Mouse (Mus musculus) ES-Bruce4 (cell line): Measurements from ENCODE around the gene Grip1. TPM values are rescaled to one million over a fixed set of nuclear protein-coding genes. Genes with fewer than 3 reads are reported as not detected.

Experiments used
- H3K27ac ChIP-seq: 2 replicates; pipeline ENCODE4 v1.5.1; 2012; ENCODE audit warnings: low read length, inconsistent platforms; ENCODE audit not compliant: insufficient read depth
- H3K27me3 ChIP-seq: 2 replicates; pipeline ENCODE4 v1.6.1; 2012; ENCODE audit warnings: mild to moderate bottlenecking, low read length, inconsistent platforms; ENCODE audit not compliant: control insufficient read depth, poor library complexity, insufficient read depth, severe bottlenecking
- H3K36me3 ChIP-seq: 2 replicates; pipeline ENCODE4 v1.6.1; 2012; ENCODE audit warnings: inconsistent platforms, mild to moderate bottlenecking, low read length, moderate library complexity; ENCODE audit not compliant: control insufficient read depth, poor library complexity, insufficient read depth, severe bottlenecking
- H3K4me1 ChIP-seq: one replicate; pipeline ENCODE4 v1.8.1; 2011; ENCODE audit warnings: low read length; ENCODE audit not compliant: control insufficient read depth, insufficient read depth
- H3K4me3 ChIP-seq: 2 replicates; pipeline ENCODE4 v1.5.1; 2011; ENCODE audit warnings: low read depth, mild to moderate bottlenecking, low read length
- H3K9ac ChIP-seq: 2 replicates; pipeline ENCODE4 v1.6.1; 2012; ENCODE audit warnings: low read depth, mild to moderate bottlenecking, inconsistent platforms; ENCODE audit not compliant: poor library complexity, severe bottlenecking
- H3K9me3 ChIP-seq: replicated peaks from 2 replicates; pipeline ENCODE4 v1.6.1; 2012; ENCODE audit warnings: mild to moderate bottlenecking, low read length, inconsistent platforms; ENCODE audit not compliant: control insufficient read depth, poor library complexity, insufficient read depth, severe bottlenecking
- CTCF ChIP-seq: IDR thresholded peaks from one replicate; pipeline ENCODE4 v1.8.1; 2011; ENCODE audit warnings: low read depth, low read length
- EP300 ChIP-seq: IDR thresholded peaks from 2 replicates; pipeline ENCODE4 v1.6.1; 2011; ENCODE audit warnings: low read depth, low read length; ENCODE audit not compliant: insufficient read depth
- POLR2A ChIP-seq: IDR thresholded peaks from one replicate; pipeline ENCODE4 v1.8.1; 2011; ENCODE audit warnings: low read length; ENCODE audit not compliant: insufficient read depth
- polyA plus RNA-seq: library from polyadenylated mRNA; stranded (reverse); fragments of >200 nt; gene quantifications from 2 replicates; pipeline ENCODE4 v1.2.4, GENCODE M21; 2011; ENCODE audit warnings: low read depth; ENCODE audit not compliant: missing spikeins, insufficient read depth, insufficient read length

Gene Grip1
- polyA plus RNA-seq, 1 experiment: 10.3 TPM

DNA sequence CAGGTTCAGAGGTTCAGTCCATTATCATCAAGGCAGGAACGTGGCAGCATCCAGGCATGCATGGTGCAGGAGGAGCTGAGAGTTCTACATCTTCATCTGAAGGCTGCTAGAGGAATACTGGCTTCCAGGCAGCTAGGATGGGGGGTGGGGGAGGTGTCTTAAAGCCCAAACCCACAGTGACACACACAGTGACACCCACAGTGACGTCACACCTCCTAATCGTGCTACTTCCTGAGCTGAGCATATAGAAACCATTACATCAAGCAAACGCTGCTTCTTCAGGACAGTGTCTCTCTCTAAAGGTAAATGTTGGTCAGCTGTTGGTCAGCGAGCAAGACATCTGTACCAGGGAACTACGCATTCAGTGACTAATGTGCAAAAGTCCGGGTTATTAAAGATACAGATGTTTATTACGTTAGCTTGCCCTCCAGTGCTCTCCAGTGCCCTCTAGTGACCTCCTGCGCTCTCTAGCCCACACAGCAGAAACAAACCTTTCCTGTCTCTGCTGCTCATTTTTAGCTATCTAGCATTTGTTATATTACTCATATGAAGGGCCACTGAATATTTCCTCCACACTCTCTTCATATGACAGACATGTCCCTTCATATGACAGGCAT is 156.8 kb downstream of the Grip1 start:
- no peak overlapping the region for H3K4me3 ChIP-seq

GRCm38 (mm10) chr10:119612034-119612433 is 158.4 kb downstream of the Grip1 start:
- H3K9ac ChIP-seq: no peak overlapping the region
- H3K4me3 ChIP-seq: no peak overlapping the region
- no peak overlapping the region for H3K27ac ChIP-seq
- TF ChIP-seq EP300 (no peak), POLR2A (no peak), CTCF (no peak)
- H3K36me3 ChIP-seq: no peaks in the 10 kb centered on the region
- H3K4me1 ChIP-seq: peaks cover 4% of the 10 kb centered on the region
- H3K9me3 ChIP-seq: no peaks in the 10 kb centered on the region
- H3K27me3 ChIP-seq: no peaks in the 10 kb centered on the region

More for the DNA sequence above, 156.8 kb downstream of the Grip1 start:
- Histone ChIP-seq H3K27me3 (no peaks in the 10 kb centered on the region), H3K27ac (no peak overlapping the region), H3K9ac (no peak overlapping the region), H3K36me3 (no peaks in the 10 kb centered on the region), H3K4me1 (peaks cover under 1% of the 10 kb centered on the region), H3K9me3 (no peaks in the 10 kb centered on the region)
- TF ChIP-seq EP300: no peak
- peak; percentile 67 for TF ChIP-seq CTCF

- Histone ChIP-seq H3K27ac (no peak overlapping the region), H3K9me3 (no peaks in the 10 kb centered on the region), H3K4me3 (no peak overlapping the region), H3K9ac (no peak overlapping the region), H3K4me1 (peaks cover 4% of the 10 kb centered on the region), H3K36me3 (no peaks in the 10 kb centered on the region), H3K27me3 (no peaks in the 10 kb centered on the region)
- TF ChIP-seq CTCF (no peak), EP300 (no peak), POLR2A (no peak)
Measured at GRCm38 (mm10) chr10:119614726-119615125, 161.1 kb downstream of the Grip1 start.

DNA sequence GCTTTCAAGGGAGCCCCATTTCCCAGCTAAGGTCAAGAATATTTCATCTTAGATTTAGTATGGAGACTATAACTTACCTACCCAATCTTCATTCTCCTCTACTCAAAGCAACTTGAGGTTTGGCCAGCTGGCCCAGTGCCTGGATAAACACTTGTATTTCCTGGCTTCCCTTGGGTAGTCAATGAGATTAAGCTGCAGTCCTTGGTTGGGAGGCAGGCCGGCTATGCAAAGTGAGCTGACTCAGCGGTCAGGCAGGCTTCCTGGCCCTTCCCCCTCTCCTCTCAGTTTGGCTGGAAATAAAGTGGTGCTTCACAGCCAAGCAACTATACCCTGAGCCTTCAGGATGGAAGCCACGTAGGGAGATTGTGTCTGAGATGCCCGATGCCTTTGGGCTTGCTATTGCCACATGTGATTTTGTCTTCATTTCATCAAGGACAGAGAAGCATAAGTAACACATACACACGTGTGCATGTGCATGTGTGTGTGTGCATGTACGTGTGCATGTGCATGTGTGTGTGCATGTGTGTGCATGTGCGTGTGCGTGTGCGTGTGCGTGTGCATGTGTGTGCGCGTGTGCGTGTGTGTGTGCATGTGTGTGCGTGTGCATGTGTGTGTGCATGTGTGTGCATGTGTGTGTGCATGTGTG is 161.7 kb downstream of the Grip1 start:
- Histone ChIP-seq H3K4me1 (peaks cover 4% of the 10 kb centered on the region), H3K27me3 (no peaks in the 10 kb centered on the region), H3K9ac (no peak overlapping the region), H3K27ac (no peak overlapping the region), H3K36me3 (no peaks in the 10 kb centered on the region), H3K4me3 (no peak overlapping the region), H3K9me3 (no peaks in the 10 kb centered on the region)
- TF ChIP-seq EP300: peak; percentile 51; the same call in 1 of the 2 replicates
- TF ChIP-seq POLR2A: no peak
- no peak for TF ChIP-seq CTCF

GRCm38 (mm10) chr10:119616078-119616477 is 162.4 kb downstream of the Grip1 start:
- Histone ChIP-seq H3K27ac (no peak overlapping the region), H3K36me3 (no peaks in the 10 kb centered on the region), H3K27me3 (no peaks in the 10 kb centered on the region), H3K9ac (no peak overlapping the region), H3K4me3 (no peak overlapping the region), H3K4me1 (peaks cover 4% of the 10 kb centered on the region), H3K9me3 (no peaks in the 10 kb centered on the region)
- TF ChIP-seq EP300: no peak
- no peak for TF ChIP-seq CTCF
- TF ChIP-seq POLR2A: no peak

- H3K4me3 ChIP-seq: no peak overlapping the region
- H3K27ac ChIP-seq: no peak overlapping the region
- no peaks in the 10 kb centered on the region for H3K4me1 ChIP-seq
- no peaks in the 10 kb centered on the region for H3K27me3 ChIP-seq
- no peak overlapping the region for H3K9ac ChIP-seq
- no peaks in the 10 kb centered on the region for H3K9me3 ChIP-seq
- TF ChIP-seq EP300 (no peak), POLR2A (no peak), CTCF (no peak)
- H3K36me3 ChIP-seq: no peaks in the 10 kb centered on the region
Measured at GRCm38 (mm10) chr10:119628656-119629055, 175.0 kb downstream of the Grip1 start.
